Mouse (Mus musculus) activated CD4-positive, CD25-positive, alpha-beta regulatory T cell, adult 4 months (primary cell): ENCODE measurements around the gene Cntnap5c. TPM values are rescaled to one million over a fixed set of nuclear protein-coding genes. Genes with fewer than 3 reads are reported as not detected.
"Not testable (repeated sequence)": the region's sequence is repeated elsewhere in the genome, so short reads cannot be mapped to it uniquely, and the experiment has no call there.

Experiments used
- ATAC-seq: one replicate; pipeline ENCODE4 v1.8.0; 2017
- polyA plus RNA-seq, 2 experiments: library from polyadenylated mRNA; unstranded; fragments of 100-300 nt; shearing (Covaris generic); gene quantifications; one replicate each; pipeline ENCODE4 v1.2.1; 2017

The Cntnap5c gene
- not detected for polyA plus RNA-seq

- ATAC-seq, result no peak
Observed at GRCm38 (mm10) chr17:57768622-57769610, at the start of gene Cntnap5c. TSS of gene Cntnap5c (plus strand) at chr17:57769570.

GRCm38 (mm10) chr17:57742119-57742518 lies 27.3 kb upstream of the Cntnap5c start, which contains the start of gene Gm21834:
TSS of gene Gm21834 (minus strand) at chr17:57742219.
- no peak for ATAC-seq

- ATAC-seq, result no peak
Observed at GRCm38 (mm10) chr17:57758033-57758432, 11.3 kb upstream of the Cntnap5c start.

- no peak for ATAC-seq
Observed at GRCm38 (mm10) chr17:57767306-57767705, 2.1 kb upstream of the Cntnap5c start.

- no peak for ATAC-seq
Observed at GRCm38 (mm10) chr17:57770904-57771303, 1.5 kb downstream of the Cntnap5c start.

- ATAC-seq, result no peak
Observed at GRCm38 (mm10) chr17:57788161-57788799, 18.9 kb downstream of the Cntnap5c start.

GRCm38 (mm10) chr17:57795408-57795807 lies 26.0 kb downstream of the Cntnap5c start:
- no peak for ATAC-seq

GRCm38 (mm10) chr17:57796668-57797311 lies 27.4 kb downstream of the Cntnap5c start:
- no peak for ATAC-seq

GRCm38 (mm10) chr17:57799414-57799985 lies 30.1 kb downstream of the Cntnap5c start:
- ATAC-seq, result no peak

- ATAC-seq, result no peak
Observed at GRCm38 (mm10) chr17:57801180-57801579, 31.8 kb downstream of the Cntnap5c start.

GRCm38 (mm10) chr17:57837090-57837971 lies 68.0 kb downstream of the Cntnap5c start:
- no peak for ATAC-seq

- not testable (repeated sequence) for ATAC-seq
Observed at GRCm38 (mm10) chr17:57855811-57856210, 86.4 kb downstream of the Cntnap5c start.

GRCm38 (mm10) chr17:57865996-57866395 lies 96.6 kb downstream of the Cntnap5c start:
- no peak for ATAC-seq

GRCm38 (mm10) chr17:57887742-57888389 lies 118.5 kb downstream of the Cntnap5c start:
- ATAC-seq, result no peak

GRCm38 (mm10) chr17:57911770-57912293 lies 142.5 kb downstream of the Cntnap5c start:
- no peak for ATAC-seq

GRCm38 (mm10) chr17:57984230-57984629 lies 214.9 kb downstream of the Cntnap5c start:
- ATAC-seq, result no peak

- ATAC-seq, result no peak
Observed at GRCm38 (mm10) chr17:57988420-57988819, 219.1 kb downstream of the Cntnap5c start.

- ATAC-seq, result no peak
Observed at GRCm38 (mm10) chr17:57996461-57996860, 227.1 kb downstream of the Cntnap5c start.

GRCm38 (mm10) chr17:57999080-57999479 lies 229.7 kb downstream of the Cntnap5c start:
- ATAC-seq, result no peak

- ATAC-seq, result no peak
Observed at GRCm38 (mm10) chr17:58002845-58003244, 233.5 kb downstream of the Cntnap5c start.

- no peak for ATAC-seq
Observed at GRCm38 (mm10) chr17:58003322-58003721, 234.0 kb downstream of the Cntnap5c start.
